Mouse (Mus musculus): ENCODE measurements around the gene Defa21. TPM values are rescaled to one million over a fixed set of nuclear protein-coding genes. Genes with fewer than 3 reads are reported as not detected.
"Not testable (repeated sequence)": the region's sequence is repeated elsewhere in the genome, so short reads cannot be mapped to it uniquely, and the experiment has no call there.

Gene Defa21
- polyA plus RNA-seq (2016; fragmentation: Nextera tagmentation; extraction: Ambion mirVana): not detected in 2 replicates

GRCm38 (mm10) chr8:21025245-21025644 is at the start of gene Defa21:
TSS of gene Defa21 (plus strand) at chr8:21025545.
- H3K27me3 ChIP-seq (replicated peaks); H3K9ac ChIP-seq; H3K36me3 ChIP-seq; H3K27ac ChIP-seq (ENCODE audit: poor library complexity, severe bottlenecking); H3K4me1 ChIP-seq (replicated peaks); H3K4me3 ChIP-seq; ATAC-seq (ENCODE audit: insufficient number of reproducible peaks, low FRiP score); H3K4me2 ChIP-seq; H3K9me3 ChIP-seq (replicated peaks): not testable (repeated sequence)
- WGBS: no CpG with 5 or more reads among the region's 1 CpGs

DNA sequence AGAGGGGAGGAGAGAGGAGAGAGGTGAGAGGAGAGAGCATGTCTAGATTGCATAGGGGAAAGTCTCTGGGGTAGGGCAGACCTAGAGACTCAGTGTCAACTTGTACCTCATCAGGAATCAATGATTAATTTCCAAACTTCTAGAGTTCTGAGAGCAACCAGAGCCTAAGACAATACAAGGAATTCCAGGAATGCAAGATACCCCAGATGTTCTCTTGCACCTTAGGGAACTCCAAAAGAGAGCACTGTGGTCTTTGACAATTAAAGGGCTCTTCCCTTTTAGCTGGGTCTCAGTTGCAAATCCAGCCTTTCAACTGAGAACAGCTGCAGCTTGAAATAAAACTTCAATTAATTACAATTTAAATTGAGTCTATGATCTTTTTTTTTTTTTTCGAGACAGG is 45.5 kb upstream of the Defa21 start:
- no peaks in the 10 kb centered on the region for H3K27me3 ChIP-seq (replicated peaks)
- H3K9ac ChIP-seq: no peak overlapping the region
- no peaks in the 10 kb centered on the region for H3K36me3 ChIP-seq
- H3K4me1 ChIP-seq (replicated peaks): no peaks in the 10 kb centered on the region
- no peak overlapping the region for H3K4me2 ChIP-seq
- H3K4me3 ChIP-seq: no peak overlapping the region
- ATAC-seq (ENCODE audit: insufficient number of reproducible peaks, low FRiP score): no peak
- H3K27ac ChIP-seq (ENCODE audit: poor library complexity, severe bottlenecking): no peak overlapping the region
- WGBS: 53% methylated on average over 1 of the region's 1 CpGs
- H3K9me3 ChIP-seq (replicated peaks): peaks cover 13% of the 10 kb centered on the region; the same call in 1 of the 2 replicates

- H3K4me1 ChIP-seq (replicated peaks); ATAC-seq (ENCODE audit: insufficient number of reproducible peaks, low FRiP score); H3K4me3 ChIP-seq; H3K27ac ChIP-seq (ENCODE audit: poor library complexity, severe bottlenecking); H3K27me3 ChIP-seq (replicated peaks); H3K4me2 ChIP-seq; H3K9ac ChIP-seq; H3K9me3 ChIP-seq (replicated peaks); H3K36me3 ChIP-seq: not testable (repeated sequence)
These were observed 31.3 kb upstream of the Defa21 start for GRCm38 (mm10) chr8:20994042-20994441.

DNA sequence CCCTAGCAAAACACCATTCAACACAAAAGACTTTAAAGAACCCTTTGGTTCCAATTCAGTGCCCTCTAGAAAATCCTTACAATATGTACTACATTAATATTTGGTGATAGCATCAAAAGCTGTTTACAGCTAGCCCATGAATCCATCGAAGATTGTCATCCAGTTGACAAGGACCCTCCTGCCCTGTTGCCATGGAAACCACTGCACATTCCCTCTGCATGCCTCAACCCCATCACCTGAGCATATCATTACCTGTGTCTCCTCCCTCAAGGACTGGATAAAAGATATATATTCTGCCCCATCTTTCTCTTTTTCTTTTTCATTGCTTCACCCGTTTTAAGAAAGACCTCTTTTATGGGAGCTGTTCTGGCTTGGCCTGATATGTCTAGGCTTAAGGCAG is 28.6 kb upstream of the Defa21 start:
- ATAC-seq (ENCODE audit: insufficient number of reproducible peaks, low FRiP score): no peak
- no peaks in the 10 kb centered on the region for H3K4me1 ChIP-seq (replicated peaks)
- no peak overlapping the region for H3K4me2 ChIP-seq
- H3K27me3 ChIP-seq (replicated peaks): no peaks in the 10 kb centered on the region
- WGBS: 74% methylated on average over 2 of the region's 2 CpGs
- no peak overlapping the region for H3K9ac ChIP-seq
- H3K4me3 ChIP-seq: no peak overlapping the region
- H3K36me3 ChIP-seq: no peaks in the 10 kb centered on the region
- peaks cover 3% of the 10 kb centered on the region; the same call in 1 of the 2 replicates for H3K9me3 ChIP-seq (replicated peaks)
- no peak overlapping the region for H3K27ac ChIP-seq (ENCODE audit: poor library complexity, severe bottlenecking)

DNA sequence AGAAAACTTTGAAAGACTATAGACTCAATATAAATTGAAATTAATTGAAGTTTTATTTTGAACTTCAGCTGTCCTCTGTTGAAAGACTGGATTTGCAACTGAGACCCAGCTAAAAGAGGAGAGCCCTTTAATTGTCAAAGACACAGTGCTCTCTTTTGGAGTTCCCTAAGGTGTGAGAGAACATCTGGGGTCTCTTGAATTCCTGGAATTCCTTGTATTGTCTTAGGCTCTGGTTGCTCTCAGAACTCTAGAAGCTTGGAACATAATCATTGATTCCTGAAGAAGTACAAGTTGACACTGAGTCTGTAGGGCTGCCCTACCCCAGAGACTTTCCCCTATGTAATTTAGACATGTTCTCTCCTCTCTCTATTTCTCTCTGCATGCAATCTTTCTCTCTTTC is 28.1 kb upstream of the Defa21 start:
- no peaks in the 10 kb centered on the region for H3K4me1 ChIP-seq (replicated peaks)
- H3K27me3 ChIP-seq (replicated peaks): no peaks in the 10 kb centered on the region
- no peak for ATAC-seq (ENCODE audit: insufficient number of reproducible peaks, low FRiP score)
- no peaks in the 10 kb centered on the region for H3K36me3 ChIP-seq
- no peak overlapping the region for H3K4me2 ChIP-seq
- no peak overlapping the region for H3K4me3 ChIP-seq
- peaks cover 3% of the 10 kb centered on the region; the same call in 1 of the 2 replicates for H3K9me3 ChIP-seq (replicated peaks)
- H3K9ac ChIP-seq: no peak overlapping the region
- no peak overlapping the region for H3K27ac ChIP-seq (ENCODE audit: poor library complexity, severe bottlenecking)

DNA sequence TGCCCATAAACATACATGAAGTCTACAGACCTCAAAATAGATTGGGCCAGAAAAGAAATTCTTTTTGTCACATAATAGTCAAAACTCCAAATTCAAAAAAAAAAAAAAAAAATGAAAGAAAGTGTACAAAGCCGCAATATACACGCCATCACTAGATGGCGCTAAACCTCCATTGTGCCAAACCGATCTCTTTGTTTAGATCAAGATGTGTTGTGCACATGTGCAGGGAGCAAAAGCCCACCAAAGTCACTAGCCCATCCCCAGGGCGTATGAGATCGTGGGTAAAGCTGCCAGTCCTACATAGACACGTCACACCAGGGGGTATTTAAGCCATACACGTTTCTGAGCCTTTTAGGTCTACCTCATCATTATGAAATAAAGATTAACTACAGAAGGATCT is 24.2 kb upstream of the Defa21 start:
- ATAC-seq (ENCODE audit: insufficient number of reproducible peaks, low FRiP score): no peak
- Histone ChIP-seq H3K4me2 (no peak overlapping the region), H3K36me3 (no peaks in the 10 kb centered on the region), H3K27ac (ENCODE audit: poor library complexity, severe bottlenecking) (no peak overlapping the region), H3K9me3 (replicated peaks) (peaks cover 9% of the 10 kb centered on the region), H3K4me1 (replicated peaks) (no peaks in the 10 kb centered on the region), H3K4me3 (no peak overlapping the region), H3K27me3 (replicated peaks) (no peaks in the 10 kb centered on the region), H3K9ac (no peak overlapping the region)
- WGBS: 53% methylated on average over 8 of the region's 8 CpGs

DNA sequence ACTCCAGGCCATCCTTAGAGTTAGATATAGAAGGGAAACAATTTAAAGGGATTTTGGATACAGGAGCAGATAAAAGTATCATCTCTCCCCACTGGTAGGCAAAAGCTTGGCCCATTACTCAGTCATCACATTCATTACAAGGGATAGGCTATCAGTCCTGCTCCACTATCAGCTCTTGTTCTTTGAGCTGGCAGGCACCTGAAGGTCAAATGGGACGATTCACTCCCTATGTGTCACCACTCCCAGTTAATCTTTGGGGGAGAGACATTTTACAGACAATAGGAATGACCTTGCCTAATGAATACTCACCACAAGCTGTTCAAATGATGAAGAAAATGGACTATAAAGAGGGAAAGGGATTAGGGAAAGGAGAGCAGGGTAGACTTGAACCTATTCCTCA is 18.5 kb upstream of the Defa21 start:
- no peak overlapping the region for H3K27ac ChIP-seq (ENCODE audit: poor library complexity, severe bottlenecking)

GRCm38 (mm10) chr8:21008578-21008977 is 16.8 kb upstream of the Defa21 start:
- H3K27me3 ChIP-seq (replicated peaks); H3K27ac ChIP-seq (ENCODE audit: poor library complexity, severe bottlenecking); ATAC-seq (ENCODE audit: insufficient number of reproducible peaks, low FRiP score); H3K36me3 ChIP-seq; H3K4me3 ChIP-seq; H3K4me1 ChIP-seq (replicated peaks); H3K4me2 ChIP-seq; H3K9ac ChIP-seq: not testable (repeated sequence)
- 39% methylated on average over 6 of the region's 6 CpGs for WGBS
- H3K9me3 ChIP-seq (replicated peaks): peaks cover 16% of the 10 kb centered on the region

More for the DNA sequence above, 18.5 kb upstream of the Defa21 start:
- H3K27me3 ChIP-seq (replicated peaks): no peaks in the 10 kb centered on the region
- ATAC-seq (ENCODE audit: insufficient number of reproducible peaks, low FRiP score): no peak
- peaks cover 10% of the 10 kb centered on the region for H3K9me3 ChIP-seq (replicated peaks)
- no peaks in the 10 kb centered on the region for H3K4me1 ChIP-seq (replicated peaks)
- WGBS: 28% methylated on average over 1 of the region's 1 CpGs
- no peaks in the 10 kb centered on the region for H3K36me3 ChIP-seq
- H3K9ac ChIP-seq: no peak overlapping the region
- H3K4me2 ChIP-seq: no peak overlapping the region
- H3K4me3 ChIP-seq: no peak overlapping the region

DNA sequence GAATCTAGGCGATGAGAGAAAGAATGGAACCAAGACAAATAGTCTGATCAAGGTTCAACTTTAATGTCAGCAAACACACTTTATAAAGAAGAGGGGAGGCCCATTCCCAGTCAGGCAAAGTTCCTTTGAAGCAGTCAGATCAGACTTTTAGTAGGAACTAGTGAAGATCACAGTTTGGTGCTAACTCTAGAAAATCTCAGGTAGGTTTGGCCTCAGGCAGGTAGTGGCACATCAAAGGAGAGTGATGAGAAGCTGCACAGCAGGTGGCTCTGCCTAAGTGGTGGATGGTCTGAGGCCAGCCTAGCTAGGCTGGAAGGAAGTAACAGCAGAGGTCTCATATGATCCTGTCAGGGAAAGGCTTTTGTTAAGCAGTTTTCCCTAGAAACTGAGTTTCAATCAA is 14.8 kb upstream of the Defa21 start:
- whole genome bisulfite sequencing: 48% methylated on average over 1 of the region's 1 CpGs
- ATAC-seq (ENCODE audit: insufficient number of reproducible peaks, low FRiP score): not testable (repeated sequence)

GRCm38 (mm10) chr8:21054747-21055146 is 29.4 kb downstream of the Defa21 start, which contains the start of gene Defa23:
TSS of gene Defa23 (plus strand) at chr8:21055047.
- not testable (repeated sequence) for ATAC-seq (ENCODE audit: insufficient number of reproducible peaks, low FRiP score); H3K4me1 ChIP-seq (replicated peaks); H3K27me3 ChIP-seq (replicated peaks); H3K4me3 ChIP-seq; H3K27ac ChIP-seq (ENCODE audit: poor library complexity, severe bottlenecking); H3K9me3 ChIP-seq (replicated peaks); H3K4me2 ChIP-seq; H3K9ac ChIP-seq; H3K36me3 ChIP-seq
- WGBS: no CpG with 5 or more reads among the region's 1 CpGs

More for the DNA sequence above, 14.8 kb upstream of the Defa21 start:
- not testable (repeated sequence) for H3K27me3 ChIP-seq (replicated peaks); H3K9ac ChIP-seq; H3K4me2 ChIP-seq; H3K27ac ChIP-seq (ENCODE audit: poor library complexity, severe bottlenecking); H3K4me1 ChIP-seq (replicated peaks); H3K36me3 ChIP-seq; H3K4me3 ChIP-seq
- H3K9me3 ChIP-seq (replicated peaks): peaks cover 13% of the 10 kb centered on the region

GRCm38 (mm10) chr8:21064738-21065137 is 39.4 kb downstream of the Defa21 start, which contains the start of gene Defa35:
TSS of gene Defa35 (plus strand) at chr8:21065038.
- H3K27me3 ChIP-seq (replicated peaks); H3K9me3 ChIP-seq (replicated peaks); H3K4me3 ChIP-seq; H3K4me1 ChIP-seq (replicated peaks); H3K9ac ChIP-seq; H3K36me3 ChIP-seq; ATAC-seq (ENCODE audit: insufficient number of reproducible peaks, low FRiP score); H3K27ac ChIP-seq (ENCODE audit: poor library complexity, severe bottlenecking); H3K4me2 ChIP-seq: not testable (repeated sequence)
- WGBS: 72% methylated on average over 1 of the region's 1 CpGs

Data from heart, embryonic 12.5 days (tissue).